Mouse (Mus musculus): ENCODE measurements around the gene Nckipsd.

GRCm38 (mm10) chr9:108780959-108781358, 27.2 kb upstream of the Nckipsd start:
- TF ChIP-seq GATA1 (IDR thresholded peaks at IDR 0.05; ENCODE audit: borderline replicate concordance, low read length) (no peak), FLI1 (IDR thresholded peaks at IDR 0.05; ENCODE audit: low read length) (no peak)

Data from megakaryocyte, embryonic 14.5 days (primary cell).